Mouse (Mus musculus): ENCODE results near the gene Trappc6b.
"Not testable (repeated sequence)": the region's sequence is repeated elsewhere in the genome, so short reads cannot be mapped to it uniquely, and the experiment has no call there.

Gene Trappc6b

DNA sequence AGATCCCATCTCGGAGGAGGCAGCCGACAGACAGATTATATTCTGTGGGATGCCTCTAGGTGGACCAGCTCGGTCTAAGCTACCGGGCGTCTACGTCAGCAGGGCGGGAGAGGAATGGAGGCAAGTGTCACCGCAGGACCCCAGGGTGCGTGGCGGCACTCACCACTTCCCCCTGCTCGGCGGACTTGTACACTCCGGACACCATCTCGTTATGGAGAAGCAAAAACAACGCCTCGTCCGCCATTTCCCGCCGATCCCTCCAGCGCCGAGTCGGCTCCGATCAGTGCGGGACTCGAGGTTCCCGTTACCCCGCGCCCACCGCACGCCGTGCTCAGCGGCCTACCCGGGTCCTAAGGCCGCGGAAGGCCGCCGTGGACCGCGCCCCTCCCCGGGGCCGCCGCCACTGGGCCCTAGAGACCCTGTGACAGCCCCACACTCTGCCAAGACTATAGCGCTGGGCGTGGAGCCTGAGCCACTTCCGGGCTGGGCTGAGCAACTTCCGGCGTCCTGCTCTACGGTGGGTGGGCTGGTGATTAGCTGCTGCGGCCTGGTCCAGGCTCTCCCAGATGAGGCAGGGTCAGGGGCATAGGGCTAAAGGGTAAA lies at the start of gene Trappc6b:
Trappc6b (minus strand) TSS at position 480 of the 603 bp plus-strand sequence.
- DNase-seq (ENCODE audit: low read depth, low spot score) = peak; percentile 52

DNA sequence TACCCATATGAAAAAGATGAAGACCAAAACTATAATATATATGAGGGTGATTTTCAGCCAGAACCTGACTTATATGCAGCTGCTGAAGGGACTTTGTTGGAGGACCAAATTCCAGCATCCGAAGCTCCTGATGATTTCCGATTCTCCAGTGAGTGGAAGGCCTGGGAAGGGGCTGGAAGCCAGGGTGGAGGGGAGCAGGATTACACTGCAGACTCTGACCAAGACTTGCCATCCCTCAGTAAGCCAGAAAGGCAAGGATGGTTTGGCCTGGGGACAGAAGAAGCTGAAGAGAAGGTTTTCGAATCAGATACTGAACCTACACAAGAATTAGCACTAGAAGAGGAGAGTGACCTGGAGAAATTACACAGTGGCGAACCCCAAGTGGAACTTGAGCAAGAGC lies 46.7 kb upstream of the Trappc6b start:
- DNase-seq (ENCODE audit: low read depth, low spot score) = no peak

DNA sequence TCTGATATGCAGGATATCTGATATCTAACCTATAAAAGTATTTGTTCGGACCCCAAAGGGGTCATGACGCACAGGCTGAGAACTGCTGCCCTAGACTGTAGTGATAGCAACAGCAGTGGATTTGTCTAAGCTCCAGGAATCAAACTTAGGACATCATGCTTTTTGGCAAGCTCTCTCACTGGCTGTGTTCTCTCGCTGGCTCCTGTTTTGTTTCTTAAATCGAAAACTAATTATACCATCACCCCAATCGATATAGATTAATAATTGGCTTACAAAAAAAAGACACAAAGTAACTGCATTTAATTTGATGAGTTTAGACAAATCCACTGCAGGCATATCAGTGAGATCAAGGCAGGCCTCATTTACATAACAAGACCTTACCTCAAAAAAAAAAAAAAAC lies 45.2 kb upstream of the Trappc6b start:
- no peak for DNase-seq (ENCODE audit: low read depth, low spot score)

DNA sequence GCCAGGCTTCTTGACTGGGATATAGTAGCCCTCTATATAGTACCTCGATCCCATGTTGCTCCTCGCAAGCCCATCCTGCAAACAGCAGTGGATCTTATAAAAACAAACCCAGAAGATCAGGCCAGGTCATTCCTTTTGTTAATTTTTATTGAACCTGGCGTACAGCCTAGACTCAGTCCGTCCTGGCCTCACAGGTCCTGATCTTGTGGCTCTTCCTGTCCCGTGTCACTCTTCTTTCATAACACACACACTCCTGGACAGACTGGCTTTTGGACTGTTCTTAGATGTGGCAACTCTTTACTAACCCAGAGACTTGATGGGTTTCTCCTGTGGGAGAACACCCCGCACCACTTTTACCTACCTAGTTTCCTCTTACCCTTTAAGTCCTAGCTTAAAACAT lies 44.6 kb upstream of the Trappc6b start:
- DNase-seq (ENCODE audit: low read depth, low spot score) = no peak

DNA sequence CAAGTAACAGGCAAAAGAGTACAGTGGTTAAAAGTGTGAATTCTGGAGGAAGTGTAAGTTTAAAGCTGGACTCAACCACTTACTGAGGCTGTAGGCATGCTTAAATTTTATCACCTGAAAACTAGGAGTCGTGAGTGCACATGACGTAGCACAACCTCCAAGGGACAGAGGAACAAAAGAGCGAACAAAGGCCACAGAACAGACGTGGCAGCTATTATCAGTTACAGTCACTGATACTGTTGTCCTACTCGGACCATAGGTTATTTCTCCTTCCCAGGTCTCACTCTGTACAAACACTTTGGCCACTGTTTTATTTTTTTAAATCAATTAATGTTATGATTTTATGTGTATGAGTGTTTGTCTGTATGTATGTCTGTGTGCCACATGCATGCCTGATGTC lies 43.5 kb upstream of the Trappc6b start:
- DNase-seq (ENCODE audit: low read depth, low spot score) = no peak

GRCm38 (mm10) chr12:59095104-59096025 lies 34.1 kb upstream of the Trappc6b start, which contains the start of gene Mia2:
Gene Mia2 (plus strand): TSS chr12:59095799.
- no peak for DNase-seq (ENCODE audit: low read depth, low spot score)

DNA sequence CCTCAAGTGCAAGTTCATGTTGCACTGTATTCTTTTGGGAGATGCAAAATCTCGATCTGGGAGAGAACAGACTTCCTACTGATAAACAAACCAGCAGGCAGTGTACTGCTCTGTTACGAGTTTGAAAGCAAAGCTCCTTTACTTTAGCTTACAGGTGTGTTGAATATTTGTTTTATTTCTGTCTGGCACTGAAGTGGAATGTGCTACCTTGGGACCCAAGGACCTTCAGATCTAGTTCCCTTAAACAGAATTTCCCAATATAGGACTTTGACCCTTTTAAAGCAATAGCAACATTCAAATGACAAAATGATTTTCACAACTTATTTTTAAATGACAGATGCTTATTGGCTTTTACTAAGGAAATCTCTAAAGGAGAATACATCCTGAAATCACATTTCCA lies 32.3 kb upstream of the Trappc6b start:
- DNase-seq (ENCODE audit: low read depth, low spot score) = no peak

DNA sequence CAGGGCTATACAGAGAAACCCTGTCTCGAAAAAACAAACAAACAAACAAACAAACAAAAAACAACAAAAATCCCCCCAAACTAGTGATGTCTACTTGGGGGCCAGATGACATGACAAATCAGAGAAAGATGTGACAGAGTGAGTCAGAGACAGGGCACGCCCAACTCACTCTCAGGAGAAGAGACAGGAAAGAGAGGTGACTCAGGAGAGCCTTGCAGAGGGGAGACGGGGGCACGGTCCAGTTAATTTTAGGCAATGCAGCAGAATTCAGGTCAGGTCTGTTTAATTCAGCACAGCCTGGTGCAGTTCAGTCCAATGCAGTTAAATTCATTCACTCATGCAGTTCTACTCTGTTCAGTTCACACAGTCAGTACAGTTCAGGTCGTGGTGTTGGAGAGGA lies 24.9 kb upstream of the Trappc6b start:
- no peak for DNase-seq (ENCODE audit: low read depth, low spot score)

GRCm38 (mm10) chr12:59084446-59084845 lies 23.2 kb upstream of the Trappc6b start:
- no peak for DNase-seq (ENCODE audit: low read depth, low spot score)

- DNase-seq (ENCODE audit: low read depth, low spot score) = no peak
Observed at GRCm38 (mm10) chr12:59080461-59080860, 19.2 kb upstream of the Trappc6b start.

DNA sequence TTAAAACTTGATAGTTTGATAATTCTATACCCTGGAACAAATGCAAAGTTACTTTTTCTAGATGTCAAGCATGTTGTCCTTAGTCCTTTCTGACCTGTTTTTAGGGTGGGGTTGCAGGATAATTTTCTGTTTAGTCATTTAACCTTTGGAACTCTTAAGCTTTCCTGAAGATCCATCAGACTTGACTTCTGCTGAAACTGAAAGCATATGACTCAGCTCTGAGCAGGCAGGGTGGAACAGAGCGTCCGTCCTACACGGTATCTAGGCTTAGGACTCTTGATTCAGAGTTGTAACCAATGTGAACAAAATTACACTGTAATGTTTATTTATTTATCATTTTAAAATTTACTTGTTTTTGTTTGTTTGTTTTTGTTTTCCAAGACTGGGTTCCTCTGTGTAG lies 16.6 kb upstream of the Trappc6b start:
- DNase-seq (ENCODE audit: low read depth, low spot score) = no peak

DNA sequence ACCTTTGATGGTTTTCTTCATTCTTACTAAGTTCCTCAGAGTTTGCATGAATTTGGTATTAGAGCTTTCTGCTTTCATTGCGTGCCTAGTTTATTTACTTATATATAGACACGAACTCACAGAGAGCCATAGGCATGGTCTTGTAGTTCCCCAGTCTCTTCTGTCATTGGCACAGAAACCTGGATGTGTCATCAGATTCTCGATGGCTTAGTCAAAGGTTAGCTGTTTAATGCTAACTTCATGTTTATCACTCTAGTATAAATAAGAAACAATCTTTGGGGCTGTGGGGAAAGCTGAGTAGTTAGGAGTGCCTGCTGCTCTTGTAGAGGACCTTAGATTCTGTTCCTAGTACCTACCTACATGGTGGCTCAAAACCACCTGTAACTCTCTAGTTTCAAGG lies 15.7 kb upstream of the Trappc6b start:
- no peak for DNase-seq (ENCODE audit: low read depth, low spot score)

GRCm38 (mm10) chr12:59074052-59074451 lies 12.8 kb upstream of the Trappc6b start:
- no peak for DNase-seq (ENCODE audit: low read depth, low spot score)

DNA sequence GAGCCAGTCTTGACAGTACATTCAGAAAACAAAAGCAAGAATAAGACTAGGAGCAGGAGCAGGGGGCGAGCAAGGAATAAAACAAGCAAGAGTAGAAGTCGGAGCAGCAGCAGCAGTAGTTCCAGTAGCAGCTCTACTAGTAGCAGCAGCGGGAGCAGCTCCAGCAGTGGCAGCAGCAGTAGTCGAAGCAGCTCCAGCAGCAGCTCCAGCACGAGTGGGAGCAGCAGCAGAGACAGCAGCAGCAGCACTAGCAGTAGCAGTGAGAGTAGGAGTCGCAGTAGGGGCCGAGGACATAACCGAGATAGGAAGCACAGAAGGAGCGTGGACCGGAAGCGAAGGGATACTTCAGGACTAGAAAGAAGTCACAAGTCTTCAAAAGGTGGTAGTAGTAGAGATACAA lies 11.0 kb upstream of the Trappc6b start:
- no peak for DNase-seq (ENCODE audit: low read depth, low spot score)

- DNase-seq (ENCODE audit: low read depth, low spot score) = no peak
Observed at GRCm38 (mm10) chr12:59068791-59069190, 7.5 kb upstream of the Trappc6b start.

DNA sequence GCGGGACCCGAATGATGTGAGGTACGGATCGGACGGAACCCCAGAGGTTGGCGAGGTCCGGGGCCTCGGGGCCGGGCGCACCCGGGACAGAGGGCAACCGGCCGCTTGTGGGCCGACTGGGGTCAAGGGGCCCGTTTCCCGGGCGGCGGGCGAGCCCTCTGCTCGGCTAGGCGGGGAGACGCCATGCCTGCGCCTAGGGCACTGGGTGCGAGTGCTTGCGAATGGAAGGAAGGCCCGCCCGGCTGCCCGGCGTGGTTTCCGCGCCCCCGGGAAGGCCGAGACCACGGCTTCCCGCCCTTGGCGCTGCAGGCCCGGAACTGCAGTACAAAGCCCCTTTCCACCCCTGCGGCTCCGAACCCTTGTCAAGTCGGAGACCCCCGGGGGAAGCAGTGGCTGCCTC lies 5.8 kb upstream of the Trappc6b start:
- no peak for DNase-seq (ENCODE audit: low read depth, low spot score)

GRCm38 (mm10) chr12:59066448-59067077 lies 5.3 kb upstream of the Trappc6b start, which contains the start of gene Pnn:
Gene Pnn (plus strand): TSS chr12:59066884.
- DNase-seq (ENCODE audit: low read depth, low spot score) = peak; percentile 97

DNA sequence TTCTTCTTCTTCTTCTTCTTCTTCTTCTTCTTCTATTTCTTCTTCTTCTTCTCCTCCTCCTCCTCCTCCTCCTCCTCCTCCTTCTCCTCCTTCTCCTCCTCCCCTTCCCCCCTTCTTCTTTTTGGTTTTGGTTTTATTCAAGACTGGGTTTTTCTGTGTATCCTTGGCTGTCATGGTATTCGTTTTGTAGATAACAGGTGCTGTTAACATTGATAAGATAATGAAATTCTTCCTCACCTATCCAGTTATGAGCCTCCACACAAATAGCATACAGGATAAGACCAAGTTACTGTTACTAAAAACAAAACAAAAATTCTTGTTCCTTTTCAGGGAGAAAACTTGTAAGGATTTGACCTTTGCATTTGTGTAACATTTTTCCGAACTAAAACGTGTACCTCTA lies 4.5 kb upstream of the Trappc6b start:
- DNase-seq (ENCODE audit: low read depth, low spot score) = no peak

- no peak for DNase-seq (ENCODE audit: low read depth, low spot score)
Observed at GRCm38 (mm10) chr12:59064837-59065236, 3.6 kb upstream of the Trappc6b start.

GRCm38 (mm10) chr12:59060322-59060721 lies 950 bp downstream of the Trappc6b start:
- DNase-seq (ENCODE audit: low read depth, low spot score) = no peak

DNA sequence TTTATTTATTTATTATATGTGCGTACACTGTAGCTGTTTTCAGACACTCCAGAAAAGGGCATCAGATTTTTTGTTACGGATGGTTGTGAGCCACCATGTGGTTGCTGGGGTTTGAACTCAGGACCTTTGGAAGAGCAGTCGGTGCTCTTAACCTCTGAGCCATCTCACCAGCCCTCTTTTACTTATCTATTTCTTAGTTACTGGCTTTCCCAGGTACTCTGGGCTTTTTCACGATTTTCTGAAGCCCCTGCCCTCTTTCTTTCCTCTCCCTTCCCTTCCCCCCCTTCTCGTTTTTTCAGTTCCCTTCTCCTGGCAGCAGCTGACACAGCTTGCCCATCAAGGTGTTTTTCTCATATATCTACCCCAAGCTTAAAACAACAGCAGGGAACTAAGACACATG lies 3.0 kb downstream of the Trappc6b start:
- not testable (repeated sequence) for DNase-seq (ENCODE audit: low read depth, low spot score)

DNA sequence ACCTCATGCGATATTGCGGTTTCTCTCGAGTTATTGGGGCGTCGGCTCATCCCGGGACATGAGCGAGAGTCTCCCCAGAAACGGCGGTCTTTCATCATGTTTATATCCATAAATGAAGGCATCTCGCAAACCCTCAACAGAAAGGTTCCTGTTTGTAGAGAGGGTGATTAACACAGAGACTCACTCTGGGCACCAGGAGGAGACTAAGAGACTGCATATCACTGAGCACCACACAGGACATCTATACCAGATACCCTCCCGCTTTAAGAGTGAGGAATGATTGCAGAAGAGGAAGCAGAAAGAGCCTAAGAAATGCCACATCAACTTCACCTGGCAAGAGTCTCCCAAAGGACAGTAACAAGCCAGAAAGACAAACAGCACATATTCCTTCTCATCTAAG lies 5.0 kb downstream of the Trappc6b start:
- DNase-seq (ENCODE audit: low read depth, low spot score) = no peak
